Mouse (Mus musculus) adrenal gland, postnatal 10 days (tissue): Measurements from ENCODE around the gene Carmil1. TPM values are rescaled to one million over a fixed set of nuclear protein-coding genes. Genes with fewer than 3 reads are reported as not detected.
"Not testable (repeated sequence)": the region's sequence is repeated elsewhere in the genome, so short reads cannot be mapped to it uniquely, and the experiment has no call there.

Experiments
- DNase-seq: peaks from one replicate; pipeline ENCODE4 v3.0.0; 2021; ENCODE audit warnings: mixed read lengths
- total RNA-seq, 2 experiments: library from RNA; stranded (reverse); gene quantifications; 2 replicates each; pipeline ENCODE4 v1.2.3; 2021

The Carmil1 gene
- total RNA-seq, 2 experiments from 2014 or later = 29.1 to 31.0 TPM

GRCm38 (mm10) chr13:24152610-24153009 is 128.0 kb downstream of the Carmil1 start:
- no peak for DNase-seq

- DNase-seq = no peak
Observed at GRCm38 (mm10) chr13:24151335-24151734, 129.3 kb downstream of the Carmil1 start.

GRCm38 (mm10) chr13:24148549-24148948 is 132.0 kb downstream of the Carmil1 start:
- no peak for DNase-seq

GRCm38 (mm10) chr13:24147006-24147405 is 133.6 kb downstream of the Carmil1 start:
- no peak for DNase-seq

GRCm38 (mm10) chr13:24146541-24146940 is 134.1 kb downstream of the Carmil1 start:
- no peak for DNase-seq

GRCm38 (mm10) chr13:24144858-24145257 is 135.7 kb downstream of the Carmil1 start:
- no peak for DNase-seq

- DNase-seq = peak; percentile 32
Observed at GRCm38 (mm10) chr13:24144141-24144540, 136.5 kb downstream of the Carmil1 start.

- no peak for DNase-seq
Observed at GRCm38 (mm10) chr13:24136836-24137235, 143.8 kb downstream of the Carmil1 start.

- DNase-seq = peak; percentile 40
Observed at GRCm38 (mm10) chr13:24135282-24136230, 145.0 kb downstream of the Carmil1 start.

- DNase-seq = no peak
Observed at GRCm38 (mm10) chr13:24132866-24133265, 147.7 kb downstream of the Carmil1 start.

- no peak for DNase-seq
Observed at GRCm38 (mm10) chr13:24131319-24131718, 149.3 kb downstream of the Carmil1 start.

- DNase-seq = no peak
Observed at GRCm38 (mm10) chr13:24130741-24131140, 149.9 kb downstream of the Carmil1 start.

- no peak for DNase-seq
Observed at GRCm38 (mm10) chr13:24128731-24129130, 151.9 kb downstream of the Carmil1 start.

- DNase-seq = no peak
Observed at GRCm38 (mm10) chr13:24125865-24126264, 154.7 kb downstream of the Carmil1 start.

GRCm38 (mm10) chr13:24117181-24117812 is 163.3 kb downstream of the Carmil1 start:
- DNase-seq = peak; percentile 18

- DNase-seq = peak; percentile 54
Observed at GRCm38 (mm10) chr13:24112689-24113348, 167.8 kb downstream of the Carmil1 start.

GRCm38 (mm10) chr13:24110329-24110728 is 170.3 kb downstream of the Carmil1 start:
- no peak for DNase-seq

GRCm38 (mm10) chr13:24108282-24108681 is 172.3 kb downstream of the Carmil1 start:
- DNase-seq = no peak

- DNase-seq = no peak
Observed at GRCm38 (mm10) chr13:24107058-24107457, 173.5 kb downstream of the Carmil1 start.

- no peak for DNase-seq
Observed at GRCm38 (mm10) chr13:24105838-24106237, 174.8 kb downstream of the Carmil1 start.

- peak; percentile 10 for DNase-seq
Observed at GRCm38 (mm10) chr13:24105340-24105669, 175.3 kb downstream of the Carmil1 start.

GRCm38 (mm10) chr13:24104611-24105339 is 175.8 kb downstream of the Carmil1 start:
- DNase-seq = not testable (repeated sequence)
